Mouse (Mus musculus) olfactory bulb, adult 2 months (tissue): ENCODE measurements around the gene Olfr855. TPM values are rescaled to one million over a fixed set of nuclear protein-coding genes. Genes with fewer than 3 reads are reported as not detected.
A peak's percentile ranks its signal among the peaks of the same experiment; 100 is the strongest.

Source experiments
- H3K27ac ChIP-seq: fragments of 200-500 bp; 2 replicates; pipeline ENCODE4 v1.5.1; 2012; ENCODE audit warnings: low read depth, low read length; ENCODE audit not compliant: insufficient read depth
- H3K4me1 ChIP-seq: fragments of 200-500 bp; 2 replicates; pipeline ENCODE4 v1.6.1; 2012; ENCODE audit warnings: low read length; ENCODE audit not compliant: control insufficient read depth, insufficient read depth
- H3K4me3 ChIP-seq: fragments of 200-500 bp; 2 replicates; pipeline ENCODE4 v1.5.1; 2012; ENCODE audit warnings: mild to moderate bottlenecking, low read depth, low read length, moderate library complexity; ENCODE audit not compliant: insufficient read depth
- CTCF ChIP-seq: fragments of 200-500 bp; IDR thresholded peaks from 2 replicates; pipeline ENCODE4 v1.5.1; 2012; ENCODE audit warnings: low read depth, mild to moderate bottlenecking, low read length, moderate library complexity; ENCODE audit not compliant: insufficient read depth
- POLR2A ChIP-seq: fragments of 200-500 bp; IDR thresholded peaks from 2 replicates; pipeline ENCODE4 v1.6.1; 2012; ENCODE audit warnings: mild to moderate bottlenecking, low read depth, low read length, moderate library complexity; ENCODE audit not compliant: insufficient read depth
- WGBS: fragments of 180-500 bp; shearing (Covaris S2); methylation state at CpG from one replicate; pipeline ENCODE4 v1.1.7; 2018; 5-methylcytosine and 5-hydroxymethylcytosine counted together
- polyA plus RNA-seq: library from polyadenylated mRNA; stranded (reverse); fragments of >200 nt; gene quantifications from 2 replicates; pipeline ENCODE4 v1.2.4, GENCODE M21; 2012; ENCODE audit warnings: low replicate concordance; ENCODE audit not compliant: missing spikeins, insufficient read depth, insufficient read length

Gene Olfr855
- not detected in 2 replicates for polyA plus RNA-seq

DNA sequence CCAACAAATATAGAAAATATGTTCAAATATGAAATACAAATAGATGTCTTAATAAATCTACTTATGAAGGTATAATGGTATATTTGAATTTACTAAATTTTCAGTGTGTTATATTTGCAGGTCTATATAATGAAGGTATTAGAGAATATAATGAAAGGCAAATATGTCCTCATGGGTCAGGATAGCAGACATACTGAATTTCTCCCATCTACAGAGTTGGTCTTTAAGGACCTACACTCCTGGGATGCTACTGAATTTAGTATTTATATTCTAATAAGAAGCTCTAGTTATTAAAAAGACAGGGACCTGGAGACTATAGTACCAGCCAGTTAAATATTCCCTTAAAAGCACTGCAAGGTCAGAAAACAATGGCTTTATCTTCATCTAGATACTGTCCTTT lies at the start of gene Olfr855:
TSS of gene Olfr855 (plus strand) at position 301 of the 400 bp plus-strand sequence.
- Histone ChIP-seq H3K4me3 (no peak within 1 kb of the TSS), H3K4me1 (no peaks in the 10 kb centered on the region), H3K27ac (no peak within 1 kb of the TSS)
- TF ChIP-seq CTCF (no peak), POLR2A (no peak)

DNA sequence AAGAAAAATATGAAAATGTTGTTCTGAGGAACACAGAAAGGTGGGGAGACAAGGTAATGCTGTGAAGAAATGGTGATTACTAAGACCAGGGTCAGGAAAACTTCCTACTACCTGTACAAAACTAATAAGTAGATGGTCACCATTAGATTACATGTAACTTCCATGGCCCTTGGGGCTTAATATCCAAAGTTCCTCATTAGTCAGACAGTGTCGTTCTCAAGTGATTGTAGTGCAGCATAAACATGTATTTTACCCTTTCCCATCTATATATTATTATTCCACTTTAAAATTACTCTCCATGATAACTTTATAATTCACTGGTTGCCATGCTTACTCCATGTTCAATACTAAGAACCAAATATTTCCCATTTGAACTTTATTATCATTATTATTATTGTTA lies 41.4 kb upstream of the Olfr855 start, which contains the start of gene Olfr853:
TSS of gene Olfr853 (minus strand) at position 101 of the 400 bp plus-strand sequence.
- Histone ChIP-seq H3K4me1 (no peaks in the 10 kb centered on the region), H3K27ac (no peak within 1 kb of the TSS), H3K4me3 (no peak within 1 kb of the TSS)
- WGBS: 85% methylated on average over 1 of the region's 1 CpGs
- TF ChIP-seq POLR2A (no peak), CTCF (no peak)

DNA sequence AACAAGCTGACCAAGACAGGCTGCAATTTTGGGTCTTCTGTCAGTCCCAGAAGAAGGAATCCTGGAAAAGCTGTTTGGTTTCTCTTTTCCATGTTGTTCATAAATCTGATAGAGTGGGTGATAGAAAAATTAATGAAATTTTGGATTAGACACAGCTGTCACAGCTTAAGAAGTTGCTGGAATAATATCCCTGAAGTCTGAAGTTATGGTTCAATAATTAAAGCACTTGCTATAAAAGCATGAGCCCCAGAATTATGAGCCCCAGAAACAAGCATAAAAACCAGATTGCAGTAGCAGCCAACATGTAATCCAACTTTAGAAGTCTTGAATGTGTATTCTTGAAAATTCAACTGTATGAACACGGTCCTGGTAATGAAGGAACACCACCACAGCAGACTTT lies 15.1 kb upstream of the Olfr855 start, which contains the start of gene Olfr854:
TSS of gene Olfr854 (minus strand) at position 101 of the 400 bp plus-strand sequence.
- Histone ChIP-seq H3K27ac (no peak within 1 kb of the TSS), H3K4me1 (no peaks in the 10 kb centered on the region), H3K4me3 (no peak within 1 kb of the TSS)
- 68% methylated on average over 1 of the region's 1 CpGs for whole genome bisulfite sequencing
- no peak for TF ChIP-seq CTCF
- TF ChIP-seq POLR2A: no peak

DNA sequence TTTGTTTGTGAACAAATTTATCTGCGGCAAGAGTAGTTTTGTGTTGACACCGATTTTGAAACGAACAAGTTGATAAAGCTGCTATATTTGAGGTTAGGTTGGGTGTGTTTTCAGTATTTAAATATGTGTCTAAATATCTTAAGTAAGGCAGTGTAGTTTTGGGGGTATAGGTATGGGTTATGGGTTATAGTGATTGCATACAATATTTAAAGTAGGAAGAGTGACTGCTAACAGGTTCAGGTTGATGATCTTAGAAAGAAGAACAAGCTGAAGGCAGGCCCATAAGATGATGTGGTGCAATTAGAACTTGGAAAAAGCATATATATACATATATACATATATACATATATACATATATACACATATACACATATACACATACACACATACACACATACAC lies 38.9 kb downstream of the Olfr855 start:
- WGBS: 93% methylated on average over 3 of the region's 3 CpGs
- Histone ChIP-seq H3K4me3 (no peak overlapping the region), H3K27ac (no peak overlapping the region), H3K4me1 (no peaks in the 10 kb centered on the region)
- TF ChIP-seq CTCF (no peak), POLR2A (no peak)

DNA sequence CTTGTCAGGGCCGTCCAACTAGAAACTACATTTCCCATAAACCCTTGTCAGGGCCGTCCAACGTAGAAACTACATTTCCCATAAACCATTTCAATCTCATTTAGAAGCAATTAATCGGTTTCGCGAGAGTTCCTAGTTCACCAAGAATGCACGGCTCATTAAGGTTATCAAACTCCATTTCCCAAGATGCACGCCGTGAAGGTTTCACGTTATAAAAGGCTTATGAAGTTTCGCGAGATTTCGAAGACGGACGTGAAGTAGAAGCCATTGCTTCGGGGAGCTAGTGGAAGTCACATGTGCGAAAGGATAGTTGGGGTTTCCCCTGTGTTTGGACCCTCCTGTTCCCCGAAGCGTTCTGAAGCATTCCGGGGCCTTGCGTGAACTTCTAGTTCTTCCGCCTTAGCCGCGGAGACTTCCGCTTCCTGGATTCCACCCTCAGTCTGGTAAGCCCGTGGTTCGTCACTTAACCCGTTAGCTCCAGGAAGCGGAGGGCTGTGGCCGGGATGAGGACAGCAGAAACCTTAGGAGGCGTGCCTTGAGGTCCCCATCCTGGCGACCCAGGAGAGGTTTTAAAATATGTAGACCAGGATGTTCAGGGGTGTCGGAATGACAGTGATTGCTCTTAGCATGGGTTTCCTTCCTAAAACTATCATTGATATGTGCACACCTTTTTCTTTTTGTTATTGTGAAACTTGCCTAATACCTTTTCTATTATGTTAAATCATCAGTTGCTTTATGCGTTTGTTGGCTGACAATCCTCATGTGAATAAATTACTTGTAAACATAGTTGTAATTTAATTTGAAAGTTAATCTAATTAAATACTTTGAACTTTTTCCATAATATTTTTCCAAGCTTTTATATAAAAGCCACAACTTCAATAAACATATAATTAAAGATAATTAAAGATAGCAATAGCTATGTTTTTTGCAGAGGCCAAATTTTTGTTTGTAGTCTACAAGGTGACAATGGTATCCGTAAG lies 39.7 kb downstream of the Olfr855 start, which contains the start of gene Zfp317:
TSS of gene Zfp317 (plus strand) at position 260 of the 980 bp plus-strand sequence.
- peak within 1 kb of the TSS; percentile 94 for H3K4me3 ChIP-seq
- WGBS: 1% methylated on average over 35 of the region's 35 CpGs
- H3K4me1 ChIP-seq: no peaks in the 10 kb centered on the region
- peak within 1 kb of the TSS; percentile 63 for H3K27ac ChIP-seq
- TF ChIP-seq CTCF: no peak
- TF ChIP-seq POLR2A: peak; percentile 33; the same call in 1 of the 2 replicates

DNA sequence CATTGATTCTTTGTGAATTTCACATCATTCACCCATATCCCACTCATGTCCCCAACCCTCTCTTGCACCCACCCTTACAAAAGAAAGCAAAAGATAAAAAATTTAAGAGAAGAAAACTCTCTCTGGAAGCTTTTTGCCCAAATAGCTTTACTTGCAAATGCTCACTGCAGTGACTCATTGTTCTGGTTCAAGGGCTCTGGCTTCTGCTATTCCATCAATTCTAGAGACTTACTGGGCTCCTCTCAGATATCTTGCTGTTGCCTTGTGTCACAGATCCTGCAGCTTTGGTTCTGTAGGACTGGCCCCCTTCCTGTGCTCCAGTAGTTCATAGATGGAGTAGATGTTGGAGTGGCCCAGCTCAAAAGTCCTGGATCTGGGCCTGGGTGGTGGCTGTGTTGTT lies 47.2 kb downstream of the Olfr855 start:
- no peak overlapping the region for H3K4me3 ChIP-seq
- no peaks in the 10 kb centered on the region for H3K4me1 ChIP-seq
- no peak for TF ChIP-seq CTCF
- no peak for TF ChIP-seq POLR2A
- no peak overlapping the region for H3K27ac ChIP-seq

Other genes starting within 250 kb of the Olfr855 start
- not detected in 2 replicates for gene Olfr845, start 246.2 kb upstream of the Olfr855 start, polyA plus RNA-seq
- gene Olfr846, start 218.6 kb upstream of the Olfr855 start, polyA plus RNA-seq: not detected in 2 replicates
- gene Olfr847, start 203.9 kb upstream of the Olfr855 start, polyA plus RNA-seq: not detected in 2 replicates
- not detected in 2 replicates for gene Olfr849, start 142.4 kb upstream of the Olfr855 start, polyA plus RNA-seq
- gene Olfr850, start 104.4 kb upstream of the Olfr855 start, polyA plus RNA-seq: not detected in 2 replicates
- not detected in 2 replicates for gene Olfr851, start 89.3 kb upstream of the Olfr855 start, polyA plus RNA-seq
- not detected in 2 replicates for gene Olfr853, start 41.5 kb upstream of the Olfr855 start, polyA plus RNA-seq
- not detected in 2 replicates for gene Olfr854, start 15.2 kb upstream of the Olfr855 start, polyA plus RNA-seq
- not detected in 2 replicates for gene Zfp317, start 39.5 kb downstream of the Olfr855 start, polyA plus RNA-seq
- gene Olfr857, start 126.8 kb downstream of the Olfr855 start, polyA plus RNA-seq: not detected in 2 replicates
- gene Olfr58, start 197.7 kb downstream of the Olfr855 start, polyA plus RNA-seq: not detected in 2 replicates
- not detected in 2 replicates for gene Olfr859, start 222.3 kb downstream of the Olfr855 start, polyA plus RNA-seq